Mouse (Mus musculus): ENCODE results near the gene Tstd3.

DNA sequence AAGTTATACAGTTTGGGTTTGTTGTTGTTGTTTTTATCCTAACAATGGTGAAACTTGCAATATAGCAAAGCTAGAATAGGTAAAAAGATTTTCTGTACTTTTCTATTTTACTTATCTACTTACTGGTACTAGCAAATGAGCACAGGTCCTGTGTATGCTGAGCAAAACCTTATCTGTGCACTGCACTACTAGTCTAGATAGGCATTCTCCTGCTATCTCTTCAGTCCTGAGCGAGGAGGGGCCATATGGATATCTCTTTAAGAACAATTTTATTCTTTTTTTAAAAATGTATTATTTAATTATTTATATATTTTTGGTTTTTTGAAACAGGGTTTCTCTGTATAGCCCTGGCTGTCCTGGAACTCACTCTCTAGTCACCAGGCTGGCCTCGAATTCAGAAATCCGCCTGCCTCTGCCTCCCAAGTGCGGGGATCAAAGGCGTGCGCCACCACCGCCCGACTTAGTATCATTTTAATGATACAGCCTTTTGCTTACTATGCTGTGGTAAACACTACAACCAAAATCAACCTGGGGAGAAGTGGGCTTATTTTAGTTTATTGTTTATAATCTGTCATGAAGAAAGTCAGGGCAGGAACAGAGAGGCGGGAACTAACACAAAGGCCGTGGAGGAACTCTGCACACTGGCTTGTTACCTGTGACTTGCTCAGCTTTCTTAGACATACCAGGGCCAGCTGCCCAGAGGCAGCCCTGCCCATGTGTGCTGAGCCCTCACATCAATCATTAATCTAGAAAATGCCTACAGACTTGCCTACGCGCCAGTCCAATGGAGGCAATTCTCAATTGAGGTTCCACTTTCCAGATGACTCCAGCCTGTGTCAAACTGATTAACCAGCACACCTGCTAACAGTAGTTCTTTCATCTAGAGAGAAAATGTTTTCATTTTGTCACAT lies 14.1 kb upstream of the Tstd3 start:
- no peak for TF ChIP-seq CTCF (conservative IDR thresholded peaks at IDR 0.05; ENCODE audit: insufficient read depth, insufficient read length, low read depth, low read length)
- no peak for TF ChIP-seq POLR2A (IDR thresholded peaks at IDR 0.05; ENCODE audit: low read depth, low read length)

All from kidney, adult 2 months (tissue).